Mouse (Mus musculus) CH12.LX (cell line): ENCODE results near the gene Camta1. TPM values are rescaled to one million over a fixed set of nuclear protein-coding genes. Genes with fewer than 3 reads are reported as not detected.

Experiments used
- DNase-seq: peaks from one replicate; pipeline ENCODE4 v3.0.0-alpha.2; 2013; ENCODE audit errors: extremely low read depth
- H3K27ac ChIP-seq: 2 replicates; pipeline ENCODE4 v1.5.1; 2012; ENCODE audit warnings: low read depth, mild to moderate bottlenecking, control low read depth, moderate library complexity; ENCODE audit not compliant: insufficient read depth
- H3K27me3 ChIP-seq: replicated peaks from 2 replicates; pipeline ENCODE3; 2012; ENCODE audit warnings: inconsistent platforms
- H3K36me3 ChIP-seq, 2 experiments: replicated peaks in 1 of 2; 2 replicates each; pipeline versions ENCODE3 to v1.6.1; 2012; ENCODE audit warnings: inconsistent platforms in 1 of 2, low read length in 1 of 2, mild to moderate bottlenecking in 1 of 2, mixed read lengths in 1 of 2, moderate library complexity in 1 of 2; ENCODE audit not compliant: control insufficient read depth in 1 of 2, insufficient read depth in 1 of 2
- H3K4me1 ChIP-seq, 2 experiments: 2 replicates each; pipeline ENCODE4 v1.6.1; 2012; ENCODE audit warnings: inconsistent platforms in 1 of 2, moderate library complexity in 1 of 2; ENCODE audit not compliant: insufficient read depth in 2 of 2, control insufficient read depth in 1 of 2
- H3K4me2 ChIP-seq: 2 replicates; pipeline ENCODE4 v1.6.1; 2012; ENCODE audit warnings: low read depth, mild to moderate bottlenecking, control low read depth; ENCODE audit not compliant: poor library complexity, insufficient read depth, severe bottlenecking
- H3K4me3 ChIP-seq, 3 experiments: fragments of 150-350 bp in 1 of 3; sonication (generic) in 1 of 3; replicated peaks in 1 of 3; 2 replicates each; pipeline versions ENCODE3 to v1.5.1; 2011 to 2012; ENCODE audit warnings: low read depth in 2 of 3, low read length in 2 of 3, mild to moderate bottlenecking in 2 of 3, moderate library complexity in 2 of 3, control low read depth in 1 of 3, improper control_type of control experiment in 1 of 3, inconsistent platforms in 1 of 3, mixed read lengths in 1 of 3; ENCODE audit not compliant: poor library complexity in 1 of 3
- H3K79me2 ChIP-seq: replicated peaks from 2 replicates; pipeline ENCODE4 v1.6.1; 2012; ENCODE audit warnings: mild to moderate bottlenecking, moderate library complexity; ENCODE audit not compliant: control insufficient read depth, poor library complexity, insufficient read depth, severe bottlenecking; ENCODE audit errors: extremely low read depth
- H3K9ac ChIP-seq: 2 replicates; pipeline ENCODE4 v1.6.1; 2012; ENCODE audit warnings: low read depth, mild to moderate bottlenecking, control low read depth, moderate library complexity; ENCODE audit not compliant: insufficient read depth
- H3K9me3 ChIP-seq: replicated peaks from 2 replicates; pipeline ENCODE3; 2012; ENCODE audit warnings: low read length, inconsistent platforms, mixed read lengths
- BHLHE40 ChIP-seq: IDR thresholded peaks from 2 replicates; pipeline ENCODE4 v1.6.1; 2011; ENCODE audit warnings: mild to moderate bottlenecking, low read depth, low read length, improper control_type of control experiment
- CHD1 ChIP-seq: IDR thresholded peaks from 2 replicates; pipeline ENCODE4 v1.6.1; 2012; ENCODE audit warnings: low read depth, low read length, improper control_type of control experiment, inconsistent platforms
- CHD2 ChIP-seq: IDR thresholded peaks from 2 replicates; pipeline ENCODE4 v1.6.1; 2011; ENCODE audit warnings: low read length, improper control_type of control experiment
- GABPA ChIP-seq: IDR thresholded peaks from 2 replicates; pipeline ENCODE4 v1.6.1; 2012; ENCODE audit warnings: low read depth, low read length, improper control_type of control experiment, inconsistent platforms; ENCODE audit not compliant: insufficient replicate concordance
- HCFC1 ChIP-seq: IDR thresholded peaks from 2 replicates; pipeline ENCODE4 v1.6.1; 2012; ENCODE audit warnings: low read depth, mild to moderate bottlenecking, inconsistent platforms, low read length, improper control_type of control experiment
- JUN ChIP-seq: IDR thresholded peaks from 2 replicates; pipeline ENCODE4 v1.6.1; 2011; ENCODE audit warnings: low read depth, mild to moderate bottlenecking, low read length, improper control_type of control experiment, moderate library complexity; ENCODE audit not compliant: insufficient read depth
- MAFK ChIP-seq: IDR thresholded peaks from 2 replicates; pipeline ENCODE4 v1.6.1; 2011; ENCODE audit warnings: low read length, improper control_type of control experiment; ENCODE audit not compliant: insufficient replicate concordance
- MAZ ChIP-seq: IDR thresholded peaks from 2 replicates; pipeline ENCODE4 v1.6.1; 2012; ENCODE audit warnings: low read depth, mild to moderate bottlenecking, inconsistent platforms, low read length, improper control_type of control experiment, moderate library complexity
- MXI1 ChIP-seq: IDR thresholded peaks from 2 replicates; pipeline ENCODE4 v1.6.1; 2011; ENCODE audit warnings: mild to moderate bottlenecking, low read depth, low read length, improper control_type of control experiment
- MYC ChIP-seq: IDR thresholded peaks from 2 replicates; pipeline ENCODE4 v1.6.1; 2011; ENCODE audit warnings: low read depth, mild to moderate bottlenecking, improper control_type of control experiment, low read length
- NELFE ChIP-seq: IDR thresholded peaks from 2 replicates; pipeline ENCODE4 v1.6.1; 2011; ENCODE audit warnings: low read depth, low read length, improper control_type of control experiment
- PAX5 ChIP-seq: IDR thresholded peaks from 2 replicates; pipeline ENCODE4 v1.6.1; 2012; ENCODE audit warnings: low read length, inconsistent platforms, mixed read lengths
- POLR2A ChIP-seq: IDR thresholded peaks from 2 replicates; pipeline ENCODE4 v1.6.1; 2011; ENCODE audit warnings: low read depth, mild to moderate bottlenecking, improper control_type of control experiment, low read length
- RCOR1 ChIP-seq: conservative IDR thresholded peaks from 2 replicates; pipeline ENCODE4 v1.6.1; 2012; ENCODE audit warnings: low read depth, mild to moderate bottlenecking, inconsistent platforms, low read length, improper control_type of control experiment
- TBP ChIP-seq: conservative IDR thresholded peaks from 2 replicates; pipeline ENCODE4 v1.6.1; 2011; ENCODE audit warnings: low read depth, low read length, improper control_type of control experiment
- USF2 ChIP-seq: conservative IDR thresholded peaks from 2 replicates; pipeline ENCODE4 v1.6.1; 2011; ENCODE audit warnings: low read depth, low read length, improper control_type of control experiment
- ZNF384 ChIP-seq: IDR thresholded peaks from 2 replicates; pipeline ENCODE4 v1.6.1; 2012; ENCODE audit warnings: low read depth, low read length, improper control_type of control experiment, inconsistent platforms
- dilution Hi-C: fragments of 300-500 bp; cut with MboI; formaldehyde crosslinking; loops from 2 replicates; pipeline ENCODE4 v1.14.3; 2020; ENCODE audit warnings: low sequenced_read_pairs; ENCODE audit not compliant: extremely low pct_unique_long_range_greater_than_20kb, extremely low pct_ligation_motif_present
- in situ Hi-C: fragments of 300-500 bp; cut with MboI; formaldehyde crosslinking; loops from 3 replicates; pipeline ENCODE4 v1.14.3; 2019; ENCODE audit warnings: low sequenced_read_pairs, low pct_ligation_motif_present, low pct_unique_long_range_greater_than_20kb, mixed read lengths
- polyA plus RNA-seq: library from polyadenylated mRNA; unstranded; fragments of >175 nt; gene quantifications from 2 replicates; pipeline ENCODE4 v1.2.1, GENCODE M21; 2012; ENCODE audit warnings: low read depth; ENCODE audit not compliant: insufficient read length
- total RNA-seq, 2 experiments: library from RNA; depleted of rRNA; stranded (reverse); fragments of 300-350 nt in 1 of 2; fragments of >200 nt in 1 of 2; gene quantifications; 2 replicates each; pipeline ENCODE4 v1.2.3; 2012 to 2014

Camta1 gene
- total and polyA plus RNA-seq, 3 experiments, result 9.9 to 32.5 (median 15.3) TPM

DNA sequence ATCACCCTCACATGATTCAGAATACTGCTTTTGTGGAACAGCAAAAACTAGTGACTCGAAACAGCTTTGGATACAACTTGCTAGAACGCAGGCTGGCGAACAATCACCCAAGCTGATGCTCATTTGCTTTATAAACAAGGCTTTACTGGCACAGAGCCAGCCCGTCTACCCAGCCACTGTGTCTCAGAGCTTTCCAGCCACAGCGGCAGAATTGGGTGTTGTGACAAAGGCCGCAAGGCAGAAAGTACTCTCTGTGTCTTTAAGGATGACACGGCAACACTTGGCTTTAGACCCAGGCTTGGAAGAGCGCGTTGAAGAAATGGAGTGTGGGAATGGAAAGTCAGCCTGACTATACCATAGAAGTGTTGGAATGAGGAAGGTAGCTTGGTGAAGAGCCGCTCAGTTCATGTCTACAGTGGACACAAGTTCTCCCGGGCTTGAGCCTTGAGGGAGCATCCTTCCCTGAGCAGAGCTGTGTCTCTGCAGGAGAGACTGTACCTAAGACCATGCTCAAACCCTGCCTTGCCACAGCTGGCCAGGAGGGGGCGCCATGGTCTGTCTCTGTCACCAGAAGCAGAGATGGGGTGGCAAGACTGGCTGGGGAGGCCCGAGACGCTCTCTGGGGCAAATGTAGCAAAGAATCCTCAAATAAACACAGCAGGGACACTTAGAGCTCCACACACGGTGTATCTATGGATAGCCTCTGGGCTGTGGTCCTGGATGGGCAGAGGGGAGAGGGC lies 645.0 kb downstream of the Camta1 start:
- H3K4me3 ChIP-seq, result no peak overlapping the region
- no peaks in the 10 kb centered on the region for H3K4me1 ChIP-seq
- no peak overlapping the region for H3K9ac ChIP-seq
- H3K9me3 ChIP-seq, result peaks cover 97% of the 10 kb centered on the region
- H3K36me3 ChIP-seq, result no peaks in the 10 kb centered on the region
- dilution Hi-C loops (no loop called here), in situ Hi-C loops (no loop called here)
- no peaks in the 10 kb centered on the region for H3K27me3 ChIP-seq
- no peak overlapping the region for H3K27ac ChIP-seq
- no peak overlapping the region for H3K4me2 ChIP-seq
- no peaks in the 10 kb centered on the region for H3K79me2 ChIP-seq
- TF ChIP-seq PAX5 (no peak), USF2 (no peak), HCFC1 (no peak)
- DNase-seq, result no peak

DNA sequence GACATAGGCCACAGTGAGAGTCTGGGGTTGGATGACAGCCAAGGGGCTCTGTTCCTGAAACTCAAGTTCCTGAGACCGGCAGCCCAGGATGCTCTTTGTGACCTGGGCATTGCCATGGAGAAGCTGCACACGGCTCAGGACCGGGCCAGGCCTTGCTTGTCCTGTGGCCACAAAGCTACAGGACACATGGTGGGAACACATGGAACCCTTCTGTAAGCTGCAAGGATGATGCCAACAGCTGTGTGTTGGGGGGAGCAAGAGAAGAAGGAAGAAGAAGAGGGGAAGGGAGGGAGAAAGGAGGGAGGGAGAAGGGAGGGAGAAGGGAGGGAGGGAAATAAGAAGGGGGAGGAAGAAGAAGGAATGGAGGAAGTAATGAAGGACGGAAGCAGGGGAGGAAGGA lies 645.8 kb downstream of the Camta1 start:
- no peak overlapping the region for H3K4me3 ChIP-seq
- H3K27ac ChIP-seq, result no peak overlapping the region
- no peaks in the 10 kb centered on the region for H3K27me3 ChIP-seq
- TF ChIP-seq PAX5 (no peak), HCFC1 (no peak)
- no peak overlapping the region for H3K4me2 ChIP-seq
- H3K9ac ChIP-seq, result no peak overlapping the region
- peaks cover 97% of the 10 kb centered on the region for H3K9me3 ChIP-seq
- H3K79me2 ChIP-seq, result no peaks in the 10 kb centered on the region
- no peak for DNase-seq
- in situ Hi-C loops, result no loop called here
- H3K36me3 ChIP-seq, result no peaks in the 10 kb centered on the region
- no peaks in the 10 kb centered on the region for H3K4me1 ChIP-seq
- dilution Hi-C loops, result no loop called here

DNA sequence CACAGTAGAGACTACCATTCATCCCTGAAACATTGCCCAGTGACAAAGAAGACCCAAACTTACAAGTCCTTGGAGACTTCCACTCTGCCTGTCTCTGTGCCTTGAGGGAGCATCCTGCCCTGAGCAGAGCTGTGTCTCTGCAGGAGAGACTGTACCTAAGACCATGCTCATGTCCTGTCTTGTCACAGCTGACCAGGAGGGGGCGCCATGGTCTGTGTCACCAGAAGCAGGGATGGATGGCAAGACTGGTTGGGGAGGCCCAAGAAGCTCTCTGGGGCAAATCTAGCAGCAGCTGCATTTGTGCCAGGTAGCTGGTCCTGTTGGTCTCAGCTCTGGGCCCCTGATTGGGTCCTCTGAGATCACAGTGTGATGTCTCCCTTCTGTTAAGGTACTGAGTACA lies 646.5 kb downstream of the Camta1 start:
- dilution Hi-C loops, result no loop called here
- Histone ChIP-seq H3K4me3 (no peak overlapping the region), H3K4me2 (no peak overlapping the region), H3K9ac (no peak overlapping the region), H3K27me3 (no peaks in the 10 kb centered on the region), H3K27ac (no peak overlapping the region), H3K4me1 (no peaks in the 10 kb centered on the region), H3K79me2 (no peaks in the 10 kb centered on the region), H3K36me3 (no peaks in the 10 kb centered on the region), H3K9me3 (peaks cover 97% of the 10 kb centered on the region)
- in situ Hi-C loops, result no loop called here
- DNase-seq, result no peak
- TF ChIP-seq MYC (no peak), HCFC1 (no peak), JUN (no peak), ZNF384 (no peak), MAFK (no peak), MXI1 (no peak), NELFE (no peak), TBP (no peak), BHLHE40 (no peak), CHD1 (no peak), POLR2A (no peak), CHD2 (no peak), MAZ (no peak), GABPA (no peak), RCOR1 (no peak)
- TF ChIP-seq, all 38 proteins: peak for 0
